11 mouse cellular contexts compared by ENCODE assay signal in genomic region chr10:127284724-127285500, GRCm38 (mm10). TPM values are rescaled to one million over a fixed set of nuclear protein-coding genes. Genes with fewer than 3 reads are reported as not detected.
DNase-seq lines count a peak whose midpoint lies in the region; ATAC-seq and TF ChIP-seq lines count a peak whose summit lies in the region.
"Had no signal": no experiment of that assay in that cellular context is flagged by ENCODE, and none has a peak within 500 bp of the region (broad histone marks: within the 10 kb centered on the region; RNA-seq: fewer than 3 reads in every experiment).

No protein-coding gene starts in this region.

- no peak overlapping the region for H3K27ac ChIP-seq in heart, embryonic 13.5 days (replicated peaks)
- H3K27ac ChIP-seq in midbrain, embryonic 10.5 days (replicated peaks), result peak overlapping the region; percentile 70
- no peak overlapping the region for H3K27ac ChIP-seq in midbrain, embryonic 16.5 days (ENCODE audit: low read length)
- H3K27ac ChIP-seq in embryonic facial prominence, embryonic 13.5 days, result peak overlapping the region; percentile 45
- H3K27ac ChIP-seq in limb, embryonic 14.5 days (replicated peaks; ENCODE audit: low read depth, low read length), result no peak overlapping the region

- H3K27me3 ChIP-seq in heart, embryonic 13.5 days (replicated peaks), result no peaks in the 10 kb centered on the region
- H3K27me3 ChIP-seq in midbrain, embryonic 10.5 days (ENCODE audit: low read depth, poor library complexity, severe bottlenecking), result no peaks in the 10 kb centered on the region
- no peaks in the 10 kb centered on the region for H3K27me3 ChIP-seq in midbrain, embryonic 16.5 days (ENCODE audit: control insufficient read depth, insufficient read depth, low read depth, low read length)
- no peaks in the 10 kb centered on the region for H3K27me3 ChIP-seq in embryonic facial prominence, embryonic 13.5 days
- no peaks in the 10 kb centered on the region for H3K27me3 ChIP-seq in limb, embryonic 14.5 days (ENCODE audit: control insufficient read depth, insufficient read depth, low read length)

- H3K9me3 ChIP-seq in heart, embryonic 13.5 days, result no peaks in the 10 kb centered on the region
- no peaks in the 10 kb centered on the region for H3K9me3 ChIP-seq in midbrain, embryonic 10.5 days (replicated peaks)
- no peaks in the 10 kb centered on the region for H3K9me3 ChIP-seq in midbrain, embryonic 16.5 days (replicated peaks; ENCODE audit: control insufficient read depth, low read length, poor library complexity, severe bottlenecking)
- H3K9me3 ChIP-seq in embryonic facial prominence, embryonic 13.5 days, result no peaks in the 10 kb centered on the region
- no peaks in the 10 kb centered on the region for H3K9me3 ChIP-seq in limb, embryonic 14.5 days (ENCODE audit: control insufficient read depth, low read length)

- H3K36me3 ChIP-seq in heart, embryonic 13.5 days, result peaks cover 75% of the 10 kb centered on the region
- peaks cover 75% of the 10 kb centered on the region for H3K36me3 ChIP-seq in midbrain, embryonic 10.5 days
- H3K36me3 ChIP-seq in midbrain, embryonic 16.5 days (ENCODE audit: control insufficient read depth, insufficient read depth, low read length), result peaks cover 32% of the 10 kb centered on the region
- peaks cover 75% of the 10 kb centered on the region for H3K36me3 ChIP-seq in embryonic facial prominence, embryonic 13.5 days
- H3K36me3 ChIP-seq in limb, embryonic 14.5 days (ENCODE audit: control insufficient read depth, insufficient read depth, low read length), result peaks cover 75% of the 10 kb centered on the region

- no peak for ATAC-seq in heart, embryonic 13.5 days (ENCODE audit: extremely low read depth, insufficient number of reproducible peaks, low FRiP score, low TSS enrichment)
- ATAC-seq in midbrain, embryonic 16.5 days, result no peak
- no peak for ATAC-seq in embryonic facial prominence, embryonic 13.5 days (ENCODE audit: insufficient number of reproducible peaks, insufficient read depth, low FRiP score, low TSS enrichment, low read depth)
- ATAC-seq in limb, embryonic 14.5 days (ENCODE audit: low FRiP score, low read depth), result no peak
- ATAC-seq: intestine, embryonic 16.5 days had no signal

- H3K4me1 ChIP-seq in heart, embryonic 13.5 days, result peaks cover 45% of the 10 kb centered on the region
- peaks cover 62% of the 10 kb centered on the region for H3K4me1 ChIP-seq in midbrain, embryonic 10.5 days
- peaks cover 26% of the 10 kb centered on the region for H3K4me1 ChIP-seq in midbrain, embryonic 16.5 days (ENCODE audit: control insufficient read depth, insufficient read depth, low read length)
- H3K4me1 ChIP-seq in embryonic facial prominence, embryonic 13.5 days, result peaks cover 51% of the 10 kb centered on the region
- H3K4me1 ChIP-seq in limb, embryonic 14.5 days (ENCODE audit: control insufficient read depth, insufficient read depth, low read length), result peaks cover 19% of the 10 kb centered on the region

- peak overlapping the region; percentile 28; the same call in 1 of the 2 replicates for H3K9ac ChIP-seq in heart, embryonic 13.5 days
- no peak overlapping the region; the same call in 1 of the 2 replicates for H3K9ac ChIP-seq in midbrain, embryonic 16.5 days (ENCODE audit: low read depth, low read length)
- peak overlapping the region; percentile 58 for H3K9ac ChIP-seq in embryonic facial prominence, embryonic 13.5 days
- peak overlapping the region; percentile 28 for H3K9ac ChIP-seq in limb, embryonic 14.5 days (ENCODE audit: low read depth, low read length, severe bottlenecking)

- H3K4me3 ChIP-seq in heart, embryonic 13.5 days, result no peak overlapping the region
- peak overlapping the region; percentile 65; the same call in 1 of the 2 replicates for H3K4me3 ChIP-seq in midbrain, embryonic 10.5 days
- H3K4me3 ChIP-seq in midbrain, embryonic 16.5 days (ENCODE audit: low read depth, low read length), result no peak overlapping the region
- no peak overlapping the region for H3K4me3 ChIP-seq in embryonic facial prominence, embryonic 13.5 days
- no peak overlapping the region for H3K4me3 ChIP-seq in limb, embryonic 14.5 days (replicated peaks; ENCODE audit: low read length)
- H3K4me3 ChIP-seq: erythroblast, embryonic 14.5 days had no signal

- no peak overlapping the region for H3K4me2 ChIP-seq in heart, embryonic 13.5 days
- H3K4me2 ChIP-seq in midbrain, embryonic 16.5 days (ENCODE audit: low read length), result no peak overlapping the region
- H3K4me2 ChIP-seq in embryonic facial prominence, embryonic 13.5 days, result 0 out of 2 replicates have a peak overlapping the region, but pooled peaks have one; percentile 3
- H3K4me2 ChIP-seq in limb, embryonic 14.5 days (replicated peaks; ENCODE audit: low read depth, low read length, severe bottlenecking), result no peak overlapping the region

- 75% methylated on average over 11 of the region's 11 CpGs for WGBS in heart, embryonic 13.5 days
- WGBS in midbrain, embryonic 10.5 days, result 79% methylated on average over 11 of the region's 11 CpGs
- 76% methylated on average over 11 of the region's 11 CpGs for WGBS in midbrain, embryonic 16.5 days
- 65% methylated on average over 11 of the region's 11 CpGs for WGBS in embryonic facial prominence, embryonic 13.5 days
- 76% methylated on average over 11 of the region's 11 CpGs for WGBS in limb, embryonic 14.5 days

- intact Hi-C loops in heart, postnatal 14 days (cut with DNase I), result no loop called here

- no peak for TF ChIP-seq POLR2A in limb, embryonic 14.5 days (IDR thresholded peaks at IDR 0.05; ENCODE audit: borderline replicate concordance, extremely low read depth, insufficient read depth, insufficient read length)

- DNase-seq in heart, postnatal 14 days, result no peak
- DNase-seq in midbrain, embryonic 10.5 days (ENCODE audit: low spot score), result no peak
- no peak for DNase-seq in limb, embryonic 14.5 days (ENCODE audit: low spot score)
- DNase-seq in frontal cortex, postnatal 14 days (ENCODE audit: low spot score in 2 of 2), result no peak
- DNase-seq: adrenal gland, adult 8-10 months; lung, adult 2 months had no signal

RNA-seq across cellular contexts. Expression of gene Mbd6, which starts 3.9 kb away (rescaled TPM):
- polyA plus RNA-seq in heart, embryonic 13.5 days (2015; fragmentation: Nextera tagmentation; extraction: Ambion mirVana), result 12.6 and 12.7 TPM in 2 replicates
- 10 to 100 TPM; 29.9 to 32.0 TPM for total RNA-seq in heart, postnatal 14 days (2021)
- polyA plus RNA-seq in midbrain, embryonic 10.5 days (2016; fragmentation: Nextera tagmentation; extraction: Ambion mirVana), result 11.9 and 13.0 TPM in 2 replicates
- 12.6 and 15.3 TPM in 2 replicates for polyA plus RNA-seq in midbrain, embryonic 16.5 days (2015; fragmentation: Nextera tagmentation; extraction: Ambion mirVana)
- polyA plus RNA-seq in embryonic facial prominence, embryonic 13.5 days (2015; fragmentation: Nextera tagmentation; extraction: Ambion mirVana), result 14.9 and 19.2 TPM in 2 replicates
- polyA plus RNA-seq in limb, embryonic 14.5 days (2012; rRNA removed), result 68.1 and 86.6 TPM in 2 replicates
- 19.9 and 20.7 TPM in 2 replicates for polyA plus RNA-seq in limb, embryonic 14.5 days (2014; fragmentation: Nextera tagmentation; extraction: Ambion mirVana)

RNA-seq across cellular contexts. Expression of gene Dctn2, which starts 18.7 kb away (rescaled TPM):
- 133 and 136 TPM in 2 replicates for polyA plus RNA-seq in heart, embryonic 13.5 days (2015; fragmentation: Nextera tagmentation; extraction: Ambion mirVana)
- 100 to 1,000 TPM; 146 to 151 TPM for total RNA-seq in heart, postnatal 14 days (2021)
- 212 and 239 TPM in 2 replicates for polyA plus RNA-seq in midbrain, embryonic 10.5 days (2016; fragmentation: Nextera tagmentation; extraction: Ambion mirVana)
- 332 and 345 TPM in 2 replicates for polyA plus RNA-seq in midbrain, embryonic 16.5 days (2015; fragmentation: Nextera tagmentation; extraction: Ambion mirVana)
- polyA plus RNA-seq in embryonic facial prominence, embryonic 13.5 days (2015; fragmentation: Nextera tagmentation; extraction: Ambion mirVana), result 187 and 199 TPM in 2 replicates
- polyA plus RNA-seq in limb, embryonic 14.5 days (2012; rRNA removed), result 221 and 240 TPM in 2 replicates
- 168 and 178 TPM in 2 replicates for polyA plus RNA-seq in limb, embryonic 14.5 days (2014; fragmentation: Nextera tagmentation; extraction: Ambion mirVana)

RNA-seq across cellular contexts. Expression of gene Kif5a, which starts 21.8 kb away (rescaled TPM):
- polyA plus RNA-seq in heart, embryonic 13.5 days (2015; fragmentation: Nextera tagmentation; extraction: Ambion mirVana), result 0.32 and 0.63 TPM in 2 replicates
- under 1 TPM; 0.49 to 0.72 TPM for total RNA-seq in heart, postnatal 14 days (2021)
- 14.9 and 29.4 TPM in 2 replicates for polyA plus RNA-seq in midbrain, embryonic 10.5 days (2016; fragmentation: Nextera tagmentation; extraction: Ambion mirVana)
- polyA plus RNA-seq in midbrain, embryonic 16.5 days (2015; fragmentation: Nextera tagmentation; extraction: Ambion mirVana), result 113 and 120 TPM in 2 replicates
- 6.7 and 8.1 TPM in 2 replicates for polyA plus RNA-seq in embryonic facial prominence, embryonic 13.5 days (2015; fragmentation: Nextera tagmentation; extraction: Ambion mirVana)
- polyA plus RNA-seq in limb, embryonic 14.5 days (2012; rRNA removed), result 9.4 and 9.7 TPM in 2 replicates
- 2.8 and 3.5 TPM in 2 replicates for polyA plus RNA-seq in limb, embryonic 14.5 days (2014; fragmentation: Nextera tagmentation; extraction: Ambion mirVana)

RNA-seq across cellular contexts. Expression of gene Mars, which starts 26.7 kb away (rescaled TPM):
- polyA plus RNA-seq in heart, embryonic 13.5 days (2015; fragmentation: Nextera tagmentation; extraction: Ambion mirVana), result 84.0 and 86.4 TPM in 2 replicates
- total RNA-seq in heart, postnatal 14 days (2021), result 10 to 100 TPM; 39.2 to 45.9 TPM
- polyA plus RNA-seq in midbrain, embryonic 10.5 days (2016; fragmentation: Nextera tagmentation; extraction: Ambion mirVana), result 180 and 187 TPM in 2 replicates
- 123 and 128 TPM in 2 replicates for polyA plus RNA-seq in midbrain, embryonic 16.5 days (2015; fragmentation: Nextera tagmentation; extraction: Ambion mirVana)
- 113 and 128 TPM in 2 replicates for polyA plus RNA-seq in embryonic facial prominence, embryonic 13.5 days (2015; fragmentation: Nextera tagmentation; extraction: Ambion mirVana)
- polyA plus RNA-seq in limb, embryonic 14.5 days (2012; rRNA removed), result 78.5 and 79.8 TPM in 2 replicates
- polyA plus RNA-seq in limb, embryonic 14.5 days (2014; fragmentation: Nextera tagmentation; extraction: Ambion mirVana), result 113 and 114 TPM in 2 replicates

RNA-seq across cellular contexts. Expression of gene Arhgap9, which starts 36.9 kb away (rescaled TPM):
- polyA plus RNA-seq in heart, embryonic 13.5 days (2015; fragmentation: Nextera tagmentation; extraction: Ambion mirVana), result 1.7 and 1.9 TPM in 2 replicates
- total RNA-seq in heart, postnatal 14 days (2021), result 1 to 10 TPM; 3.1 to 4.5 TPM
- 1.1 and 1.3 TPM in 2 replicates for polyA plus RNA-seq in midbrain, embryonic 10.5 days (2016; fragmentation: Nextera tagmentation; extraction: Ambion mirVana)
- polyA plus RNA-seq in midbrain, embryonic 16.5 days (2015; fragmentation: Nextera tagmentation; extraction: Ambion mirVana), result 0.46 and 0.75 TPM in 2 replicates
- 3.1 and 3.4 TPM in 2 replicates for polyA plus RNA-seq in embryonic facial prominence, embryonic 13.5 days (2015; fragmentation: Nextera tagmentation; extraction: Ambion mirVana)
- 5.5 and 5.8 TPM in 2 replicates for polyA plus RNA-seq in limb, embryonic 14.5 days (2012; rRNA removed)
- 5.6 and 7.5 TPM in 2 replicates for polyA plus RNA-seq in limb, embryonic 14.5 days (2014; fragmentation: Nextera tagmentation; extraction: Ambion mirVana)

Comparison
In these comparisons a context has a peak if more than half of its experiments do, and no peak if none do; other contexts are left out.
1. H3K27ac ChIP-seq: peak in midbrain, embryonic 10.5 days (single experiment) and embryonic facial prominence, embryonic 13.5 days (single experiment); none in heart, embryonic 13.5 days (single experiment), midbrain, embryonic 16.5 days (single experiment) and limb, embryonic 14.5 days (single experiment).